Mouse (Mus musculus): ENCODE results near the gene Slxl1.
"Not testable (repeated sequence)": the region's sequence is repeated elsewhere in the genome, so short reads cannot be mapped to it uniquely, and the experiment has no call there.

Gene Slxl1

DNA sequence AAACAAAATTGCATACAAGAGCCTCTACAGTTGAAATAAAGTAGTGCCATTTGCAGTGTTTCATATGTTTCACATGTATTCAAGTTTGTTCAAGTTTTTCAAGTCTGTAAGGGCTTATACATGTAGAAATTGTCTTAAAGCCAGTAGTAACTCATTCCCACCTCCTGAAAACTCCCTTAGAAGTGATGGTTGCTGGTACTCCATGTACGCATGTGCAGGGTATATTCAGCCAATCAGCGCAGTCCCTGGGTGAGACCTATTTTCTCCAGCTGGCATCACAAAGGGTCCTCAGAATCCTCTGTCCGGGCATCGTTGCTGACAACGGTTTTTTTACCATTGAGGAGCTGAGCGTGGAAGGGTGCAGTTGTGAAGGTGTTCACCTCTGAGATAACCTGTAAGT, at the start of gene Slxl1:
TSS of gene Slxl1 (plus strand) at position 301 of the 400 bp plus-strand sequence.
- DNase-seq (ENCODE audit: low read depth, low spot score) = not testable (repeated sequence)

All from 3T3-L1 (cell line).